Mouse (Mus musculus) frontal cortex, adult (tissue): ENCODE results near the gene Atp6v0a2.
A peak's percentile ranks its signal among the peaks of the same experiment; 100 is the strongest.
"Not testable (repeated sequence)": the region's sequence is repeated elsewhere in the genome, so short reads cannot be mapped to it uniquely, and the experiment has no call there.

Experiments
- ATAC-seq: cut with Nextera tagmentation; 2 replicates; pipeline ENCODE4 v1.9.2; 2017; ENCODE audit warnings: mild to moderate bottlenecking, moderate library complexity, mixed read lengths; ENCODE audit not compliant: low TSS enrichment

Gene Atp6v0a2

GRCm38 (mm10) chr5:124628448-124629363 lies at the start of gene Atp6v0a2:
Gene Atp6v0a2 (plus strand): TSS chr5:124628576.
- peak; percentile 98 for ATAC-seq

GRCm38 (mm10) chr5:124578633-124579317 lies 49.6 kb upstream of the Atp6v0a2 start, which contains the start of the genes Eif2b1 and Gtf2h3:
Gene Eif2b1 (minus strand): TSS chr5:124579131.
Gene Gtf2h3 (plus strand): TSS chr5:124579140.
- ATAC-seq = peak; percentile 97; the same call in 1 of the 2 replicates

GRCm38 (mm10) chr5:124582515-124582914 lies 45.9 kb upstream of the Atp6v0a2 start:
- ATAC-seq = no peak

GRCm38 (mm10) chr5:124592768-124593167 lies 35.6 kb upstream of the Atp6v0a2 start:
- ATAC-seq = peak; percentile 34; the same call in 1 of the 2 replicates

- peak; percentile 100 for ATAC-seq
Observed at GRCm38 (mm10) chr5:124598224-124599174, 29.9 kb upstream of the Atp6v0a2 start.

GRCm38 (mm10) chr5:124599726-124600125 lies 28.6 kb upstream of the Atp6v0a2 start:
- ATAC-seq = not testable (repeated sequence)

- ATAC-seq = no peak
Observed at GRCm38 (mm10) chr5:124602349-124602748, 26.0 kb upstream of the Atp6v0a2 start.

- no peak for ATAC-seq
Observed at GRCm38 (mm10) chr5:124604296-124604695, 24.1 kb upstream of the Atp6v0a2 start.

GRCm38 (mm10) chr5:124605041-124605622 lies 23.2 kb upstream of the Atp6v0a2 start:
- no peak for ATAC-seq

- ATAC-seq = no peak
Observed at GRCm38 (mm10) chr5:124610965-124611364, 17.4 kb upstream of the Atp6v0a2 start.

GRCm38 (mm10) chr5:124614709-124615108 lies 13.7 kb upstream of the Atp6v0a2 start:
- no peak for ATAC-seq

- ATAC-seq = no peak
Observed at GRCm38 (mm10) chr5:124618711-124619110, 9.7 kb upstream of the Atp6v0a2 start.

- no peak for ATAC-seq
Observed at GRCm38 (mm10) chr5:124621362-124621761, 7.0 kb upstream of the Atp6v0a2 start.

GRCm38 (mm10) chr5:124622890-124623289 lies 5.5 kb upstream of the Atp6v0a2 start:
- ATAC-seq = no peak

GRCm38 (mm10) chr5:124624291-124624690 lies 4.1 kb upstream of the Atp6v0a2 start:
- ATAC-seq = no peak

- ATAC-seq = no peak; the same call in 1 of the 2 replicates
Observed at GRCm38 (mm10) chr5:124629641-124630040, 1.3 kb downstream of the Atp6v0a2 start.

- ATAC-seq = no peak
Observed at GRCm38 (mm10) chr5:124631685-124632084, 3.3 kb downstream of the Atp6v0a2 start.

- ATAC-seq = no peak
Observed at GRCm38 (mm10) chr5:124632461-124632860, 4.1 kb downstream of the Atp6v0a2 start.

- ATAC-seq = no peak
Observed at GRCm38 (mm10) chr5:124633425-124633824, 5.0 kb downstream of the Atp6v0a2 start.

GRCm38 (mm10) chr5:124635068-124635467 lies 6.7 kb downstream of the Atp6v0a2 start:
- ATAC-seq = not testable (repeated sequence)

- no peak for ATAC-seq
Observed at GRCm38 (mm10) chr5:124636139-124636538, 7.8 kb downstream of the Atp6v0a2 start.
